Mouse (Mus musculus) ES-Bruce4 (cell line): ENCODE data around the gene Acot7.

Experiments
- CTCF ChIP-seq: IDR thresholded peaks from one replicate; pipeline ENCODE4 v1.8.1; 2011; ENCODE audit warnings: low read depth, low read length
- POLR2A ChIP-seq: IDR thresholded peaks from one replicate; pipeline ENCODE4 v1.8.1; 2011; ENCODE audit warnings: low read length; ENCODE audit not compliant: insufficient read depth

GRCm38 (mm10) chr4:152219591-152219990 is 41.7 kb downstream of the Acot7 start:
- TF ChIP-seq POLR2A (no peak), CTCF (no peak)
